Mouse (Mus musculus) Patski (cell line): ENCODE data around the gene Rpl27. TPM values are rescaled to one million over a fixed set of nuclear protein-coding genes. Genes with fewer than 3 reads are reported as not detected.
"Not testable (repeated sequence)": the region's sequence is repeated elsewhere in the genome, so short reads cannot be mapped to it uniquely, and the experiment has no call there.

Experiments
- ATAC-seq: fragments of 100-300 bp; one replicate; pipeline ENCODE4 v1.8.0; 2021
- CTCF ChIA-PET: fragments of 350-600 bp; sonication (Branson Sonifier 250); formaldehyde crosslinking; loops from one replicate; lab custom pipeline; 2022; ENCODE audit warnings: inconsistent platforms; lab: Charles Lee
- POLR2A ChIA-PET: fragments of 350-600 bp; sonication (Branson Sonifier 250); formaldehyde crosslinking; loops from one replicate; lab custom pipeline; 2022; ENCODE audit warnings: antibody characterized with exemption, inconsistent platforms; lab: Charles Lee
- DNase-seq: peaks from one replicate; pipeline ENCODE4 v3.0.0-alpha.2; 2011; ENCODE audit warnings: low read depth, low spot score
- H3K27me3 ChIP-seq: fragments of 371-371 bp; one replicate; pipeline ENCODE4 v1.5.1; 2021
- CTCF ChIP-seq: fragments of 100-300 bp; IDR thresholded peaks from one replicate; pipeline ENCODE4 v1.5.1; 2021
- in situ Hi-C: fragments of 300-500 bp; cut with MboI; formaldehyde crosslinking; loops from 3 replicates; pipeline ENCODE4 v1.11.1; 2018; ENCODE audit warnings: low pct_unique_long_range_greater_than_20kb, mixed read lengths
- polyA plus RNA-seq: library from polyadenylated mRNA; unstranded; gene quantifications from one replicate; pipeline ENCODE4 v1.2.3, GENCODE M21; 2021

Gene Rpl27
- polyA plus RNA-seq, 1 experiment from 2014 or later: 391 TPM

DNA sequence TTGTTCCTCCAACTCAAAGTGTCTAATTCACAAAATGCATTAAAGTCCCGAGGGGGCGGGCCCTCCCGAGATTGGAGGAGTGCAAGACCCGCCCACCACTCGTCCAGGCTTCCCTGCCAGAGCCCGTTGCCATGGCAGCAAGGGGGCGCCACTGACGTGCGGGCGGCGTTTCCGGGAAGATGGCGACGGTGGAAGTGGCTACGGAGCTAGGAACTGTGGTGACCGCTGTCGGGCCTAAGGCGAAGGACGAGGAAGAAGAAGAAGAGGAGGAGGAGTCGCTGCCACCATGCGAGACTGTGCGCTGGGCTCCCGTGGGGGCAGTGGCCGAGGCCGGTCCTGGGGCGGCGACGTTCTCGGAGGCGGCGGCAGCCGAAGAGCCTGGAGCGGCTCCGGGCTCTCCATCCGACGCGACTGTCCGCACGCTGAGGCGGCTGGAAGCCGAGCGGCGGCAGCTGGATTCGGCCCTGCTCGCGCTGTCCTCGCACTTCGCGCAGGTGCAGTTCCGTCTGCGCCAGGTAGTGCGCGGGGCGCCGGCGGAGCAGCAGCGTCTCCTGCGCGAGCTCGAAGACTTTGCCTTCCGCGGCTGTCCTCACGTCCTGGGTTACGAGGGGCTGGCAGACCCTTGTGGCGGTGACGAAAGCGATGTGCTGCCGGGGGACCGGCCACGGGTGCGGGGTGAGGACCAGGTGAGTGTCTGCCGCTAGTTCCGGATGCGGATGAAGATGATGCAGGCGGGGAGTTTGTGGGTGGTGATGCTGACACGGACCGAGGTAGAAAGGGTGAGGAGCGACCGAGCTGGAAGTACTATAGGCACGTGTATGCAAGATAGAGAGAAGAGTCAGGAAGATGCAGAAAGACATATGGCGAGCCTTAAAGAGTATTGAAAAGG lies 16.9 kb upstream of the Rpl27 start, which contains the start of the genes Rundc1 and Ptges3l:
Rundc1 (plus strand) TSS at position 161 of the 889 bp plus-strand sequence.
Ptges3l (minus strand) TSS at position 409 of the 889 bp plus-strand sequence.
- ChIA-PET POLR2A (interaction anchor here (1.0 to 1.5 kb wide), 2 partner anchors 9 to 19 kb away, joined by 3 to 6 read pairs; no protein-coding TSS in a partner anchor), CTCF (interaction anchor here (1.0 kb wide), 1 partner anchor 17 kb away, joined by 3 read pairs; the partner anchor contains the start of gene Rpl27)

DNA sequence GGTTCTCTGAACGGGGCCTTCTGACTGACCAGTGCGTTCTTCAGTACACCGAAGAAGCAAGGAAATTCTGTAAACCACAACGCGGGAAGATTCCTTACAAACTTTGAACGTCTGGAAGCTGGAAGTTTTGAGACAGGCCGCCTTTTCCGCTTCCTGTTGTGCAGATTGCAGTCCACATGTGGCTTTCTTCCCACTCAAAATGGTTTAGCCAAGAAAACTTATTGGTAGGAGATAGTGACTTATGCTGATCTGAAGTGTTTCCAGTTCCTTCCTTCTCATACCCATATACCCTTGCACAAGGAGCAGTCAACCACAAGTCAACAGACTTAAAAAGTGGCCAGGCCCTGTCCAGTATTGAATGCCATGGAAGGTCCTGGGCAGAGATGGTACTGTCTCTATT lies 15.9 kb upstream of the Rpl27 start:
- no peak for DNase-seq
- in situ Hi-C loops: no loop called here
- no peak for ATAC-seq
- ChIA-PET CTCF (interaction anchor here (1.0 kb wide), 1 partner anchor 16 kb away, joined by 3 read pairs; the partner anchor contains the start of gene Rpl27), POLR2A (interaction anchor here (0.7 kb wide), 1 partner anchor 128 kb away, joined by 3 read pairs; no protein-coding TSS in a partner anchor)
- no peak for TF ChIP-seq CTCF
- no peaks in the 10 kb centered on the region for H3K27me3 ChIP-seq

More for the DNA sequence above, 16.9 kb upstream of the Rpl27 start, which contains the start of the genes Rundc1 and Ptges3l:
- ATAC-seq: peak; percentile 86
- TF ChIP-seq CTCF: no peak
- no peaks in the 10 kb centered on the region for H3K27me3 ChIP-seq
- in situ Hi-C loops: no loop called here
- peak; percentile 65 for DNase-seq

- in situ Hi-C loops: no loop called here
- CTCF ChIA-PET: interaction anchor here (0.7 kb wide), 1 partner anchor 36 kb away, joined by 4 read pairs; no protein-coding TSS in a partner anchor
- no peaks in the 10 kb centered on the region for H3K27me3 ChIP-seq
- TF ChIP-seq CTCF: no peak
- DNase-seq (no peak), ATAC-seq (no peak)
- POLR2A ChIA-PET: no interaction called here
Measured at GRCm38 (mm10) chr11:101431327-101431726, 10.8 kb upstream of the Rpl27 start.

GRCm38 (mm10) chr11:101433396-101433795 lies 8.7 kb upstream of the Rpl27 start:
- no peak for ATAC-seq
- ChIA-PET CTCF (interaction anchor here (0.7 to 1.7 kb wide), 2 partner anchors 9 to 13 kb away, joined by 3 to 10 read pairs; partner anchors contain the start of gene Rpl27), POLR2A (no interaction called here)
- TF ChIP-seq CTCF: no peak
- in situ Hi-C loops: no loop called here
- DNase-seq: no peak
- no peaks in the 10 kb centered on the region for H3K27me3 ChIP-seq

GRCm38 (mm10) chr11:101435831-101436230 lies 6.3 kb upstream of the Rpl27 start:
- ChIA-PET POLR2A (no interaction called here), CTCF (no interaction called here)
- no peak for TF ChIP-seq CTCF
- DNase-seq (no peak), ATAC-seq (no peak)
- no peaks in the 10 kb centered on the region for H3K27me3 ChIP-seq
- in situ Hi-C loops: no loop called here

GRCm38 (mm10) chr11:101436916-101437315 lies 5.2 kb upstream of the Rpl27 start:
- CTCF ChIA-PET: interaction anchor here (1.5 kb wide), 1 partner anchor 21 kb away, joined by 3 read pairs; no protein-coding TSS in a partner anchor
- DNase-seq (no peak), ATAC-seq (no peak)
- no peak for TF ChIP-seq CTCF
- no peaks in the 10 kb centered on the region for H3K27me3 ChIP-seq
- in situ Hi-C loops: no loop called here
- POLR2A ChIA-PET: interaction anchor here (0.7 kb wide), 1 partner anchor 87 kb away, joined by 4 read pairs; no protein-coding TSS in a partner anchor

DNA sequence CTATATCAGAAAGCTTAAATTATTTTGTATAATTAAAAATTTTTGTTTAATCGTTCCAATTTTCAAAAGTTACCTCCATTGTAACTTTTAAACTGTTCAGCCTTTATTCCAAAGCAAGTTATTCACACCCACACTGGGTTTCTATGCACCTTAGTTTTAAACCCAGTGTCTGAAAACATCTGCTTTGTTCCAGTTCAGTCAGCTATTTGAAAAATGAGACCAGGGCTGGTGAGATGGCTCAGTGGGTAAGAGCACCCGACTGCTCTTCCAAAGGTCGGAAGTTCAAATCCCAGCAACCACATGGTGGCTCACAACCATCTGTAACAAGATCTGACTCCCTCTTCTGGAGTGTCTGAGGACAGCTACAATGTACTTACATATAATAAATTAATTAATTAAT lies 4.1 kb upstream of the Rpl27 start:
- ATAC-seq, H3K27me3 ChIP-seq, POLR2A ChIA-PET, DNase-seq, in situ Hi-C loops, CTCF ChIA-PET: not testable (repeated sequence)

DNA sequence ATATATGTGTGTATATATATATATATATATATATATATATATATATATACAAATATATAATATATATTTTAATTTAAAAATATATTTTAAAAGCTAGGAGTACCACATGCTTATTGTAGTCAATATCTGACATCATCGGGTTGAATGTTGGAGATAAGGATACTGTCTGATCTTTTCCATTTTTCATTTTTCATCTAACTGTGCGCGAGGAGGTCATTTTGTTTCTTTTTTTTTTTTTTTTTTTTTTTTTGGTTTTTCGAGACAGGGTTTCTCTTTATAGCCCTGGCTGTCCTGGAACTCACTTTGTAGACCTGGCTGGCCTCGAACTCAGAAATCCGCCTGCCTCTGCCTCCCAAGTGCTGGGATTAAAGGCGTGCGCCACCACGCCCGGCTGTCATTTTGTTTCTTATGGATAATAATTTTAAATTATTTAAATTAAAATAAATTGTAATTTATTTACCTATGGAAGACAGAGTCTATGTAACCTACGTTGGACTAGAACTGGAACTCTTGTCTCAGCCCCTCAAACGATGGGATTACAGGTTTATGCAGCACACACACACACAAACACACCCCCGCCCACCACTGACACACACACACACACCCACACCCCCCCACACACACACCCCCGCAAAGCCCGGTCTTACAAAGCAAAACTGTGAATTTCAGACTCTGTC lies 510 bp upstream of the Rpl27 start:
- H3K27me3 ChIP-seq, DNase-seq, in situ Hi-C loops, ATAC-seq: not testable (repeated sequence)
- POLR2A ChIA-PET: interaction anchor here (0.6 to 3.0 kb wide), 4 partner anchors 14 to 150 kb away, joined by 3 to 12 read pairs (median 4); partner anchors contain the start of gene Aarsd1
- CTCF ChIA-PET: interaction anchor here (0.7 to 1.8 kb wide), 7 partner anchors 9 to 118 kb away, joined by 3 to 11 read pairs (median 3); partner anchors contain the start of gene Aarsd1

GRCm38 (mm10) chr11:101442760-101443159 lies 662 bp downstream of the Rpl27 start:
- no peak for TF ChIP-seq CTCF
- in situ Hi-C loops: no loop called here
- ATAC-seq (peak; percentile 6), DNase-seq (no peak)
- ChIA-PET CTCF (interaction anchor here (0.7 to 1.8 kb wide), 4 partner anchors 10 to 26 kb away, joined by 3 to 11 read pairs (median 9); partner anchors contain the start of gene Aarsd1), POLR2A (interaction anchor here (3.0 kb wide), 1 partner anchor 26 kb away, joined by 12 read pairs; the partner anchor contains the start of gene Aarsd1)
- no peaks in the 10 kb centered on the region for H3K27me3 ChIP-seq

DNA sequence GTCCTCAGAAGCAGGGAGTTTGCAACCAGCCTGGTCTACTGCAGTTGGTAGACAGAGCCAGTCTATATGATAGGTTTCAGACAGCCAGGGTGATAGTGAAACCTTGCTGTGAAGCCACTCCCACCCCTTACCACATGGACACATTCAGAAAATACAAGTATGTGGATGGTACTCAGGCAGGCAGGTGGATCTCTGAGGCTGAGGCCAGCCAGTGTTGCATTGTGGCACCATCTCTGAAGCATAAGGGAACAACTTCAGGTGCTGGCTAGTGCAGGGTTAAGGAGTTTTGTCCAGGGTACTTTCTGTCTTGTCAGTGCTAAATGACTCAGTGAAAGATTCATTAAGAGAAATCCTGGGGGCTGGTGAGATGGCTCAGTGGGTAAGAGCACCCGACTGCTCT lies 4.2 kb downstream of the Rpl27 start:
- no peak for TF ChIP-seq CTCF
- ATAC-seq (no peak), DNase-seq (no peak)
- POLR2A ChIA-PET: no interaction called here
- in situ Hi-C loops: no loop called here
- no peaks in the 10 kb centered on the region for H3K27me3 ChIP-seq
- CTCF ChIA-PET: no interaction called here

DNA sequence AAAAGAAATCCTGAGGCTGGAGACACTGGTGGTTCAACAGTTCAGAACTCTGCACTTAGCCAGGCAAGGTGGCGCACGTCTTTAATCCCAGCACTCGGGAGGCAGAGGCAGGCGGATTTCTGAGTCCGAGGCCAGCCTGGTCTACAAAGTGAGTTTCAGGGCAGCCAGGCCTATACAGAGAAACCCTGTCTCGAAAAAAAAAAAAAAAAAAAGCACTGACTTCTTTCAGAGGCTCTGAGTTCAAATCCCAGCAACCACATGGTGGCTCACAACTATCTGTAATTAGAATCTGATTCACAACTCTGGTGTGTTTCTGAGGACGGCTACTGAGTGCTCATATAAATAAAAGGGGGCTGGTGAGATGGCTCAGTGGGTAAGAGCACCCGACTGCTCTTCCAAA lies 4.8 kb downstream of the Rpl27 start:
- POLR2A ChIA-PET: not testable (repeated sequence)

More for the DNA sequence above, 4.8 kb downstream of the Rpl27 start:
- ATAC-seq, CTCF ChIA-PET, in situ Hi-C loops, H3K27me3 ChIP-seq, DNase-seq: not testable (repeated sequence)
